Mouse (Mus musculus): ENCODE results near the gene Rnase13.

Gene Rnase13

DNA sequence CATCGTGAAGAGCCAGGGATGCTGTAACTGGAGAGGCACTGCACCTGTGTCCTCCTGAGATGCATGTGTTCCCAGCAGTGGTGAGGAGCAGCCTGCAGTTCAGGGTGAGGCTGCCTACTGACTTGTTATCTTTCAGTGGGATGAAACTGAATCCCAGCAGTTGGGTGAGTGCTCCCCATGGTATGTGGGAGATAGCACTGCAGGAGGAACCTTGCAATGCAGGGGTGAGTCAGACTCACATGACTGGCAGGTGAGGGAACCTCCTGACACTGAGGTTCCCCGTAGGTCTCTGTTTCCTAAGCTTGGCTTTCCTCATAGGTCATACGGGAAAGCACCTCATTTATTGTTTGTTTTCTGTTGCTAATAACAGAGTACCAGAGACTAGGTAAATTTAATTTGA is 45.1 kb downstream of the Rnase13 start:
- no peak for DNase-seq (ENCODE audit: low spot score)

DNA sequence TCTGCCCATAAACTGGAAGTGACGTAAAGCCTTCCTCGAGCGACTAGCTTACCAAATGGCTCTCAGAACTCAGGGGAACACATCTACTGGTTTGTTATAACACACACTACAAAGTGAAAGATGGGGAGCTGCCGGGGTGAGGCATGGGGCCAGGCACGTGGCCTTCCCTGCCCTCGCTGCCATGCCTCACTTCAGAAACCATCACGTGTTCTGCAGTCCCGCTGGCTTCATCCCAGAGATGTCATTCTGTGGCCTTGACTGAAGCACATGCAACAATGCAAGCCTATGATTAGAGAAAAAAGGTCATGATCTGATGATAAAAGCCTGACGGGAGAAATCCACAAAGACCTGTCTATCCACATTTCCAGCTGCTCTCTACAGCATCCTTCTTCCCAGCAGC is 50.8 kb downstream of the Rnase13 start:
- no peak for DNase-seq (ENCODE audit: low spot score)
